Mouse (Mus musculus) myocyte (in vitro differentiated cells): ENCODE results near the gene Scpep1.

Experiments
- POLR2A ChIP-seq: IDR thresholded peaks from one replicate; pipeline ENCODE4 v1.6.1; 2011; ENCODE audit warnings: low read depth, mild to moderate bottlenecking, control low read depth, moderate library complexity; ENCODE audit not compliant: insufficient read length
- POLR2AphosphoS2 ChIP-seq: IDR thresholded peaks from one replicate; pipeline ENCODE4 v1.6.1; 2011; ENCODE audit warnings: low read depth, control low read depth; ENCODE audit not compliant: insufficient read length

DNA sequence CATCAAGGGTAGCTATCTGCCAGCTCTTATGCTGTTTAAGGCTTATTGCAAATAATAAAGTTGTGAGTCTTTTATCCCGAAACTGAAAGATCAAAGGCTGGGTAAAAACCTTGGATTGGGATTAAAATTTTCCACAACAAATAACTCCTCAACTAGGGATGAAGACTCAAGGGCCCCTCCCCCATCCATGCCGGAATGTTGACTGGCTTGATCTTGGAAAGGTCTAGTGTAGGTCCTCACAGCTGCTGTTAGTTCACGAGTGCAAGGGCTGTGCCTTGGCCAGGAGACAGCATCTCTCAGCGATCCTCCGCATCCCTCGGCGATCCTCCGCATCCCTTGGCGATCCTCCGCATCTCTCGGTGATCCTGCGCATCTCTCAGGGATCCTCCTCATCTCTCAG, 77.3 kb downstream of the Scpep1 start:
- TF ChIP-seq POLR2A (no peak), POLR2AphosphoS2 (no peak)
